Mouse (Mus musculus): ENCODE data around the gene Zfp488.
A peak's percentile ranks its signal among the peaks of the same experiment; 100 is the strongest.

DNA sequence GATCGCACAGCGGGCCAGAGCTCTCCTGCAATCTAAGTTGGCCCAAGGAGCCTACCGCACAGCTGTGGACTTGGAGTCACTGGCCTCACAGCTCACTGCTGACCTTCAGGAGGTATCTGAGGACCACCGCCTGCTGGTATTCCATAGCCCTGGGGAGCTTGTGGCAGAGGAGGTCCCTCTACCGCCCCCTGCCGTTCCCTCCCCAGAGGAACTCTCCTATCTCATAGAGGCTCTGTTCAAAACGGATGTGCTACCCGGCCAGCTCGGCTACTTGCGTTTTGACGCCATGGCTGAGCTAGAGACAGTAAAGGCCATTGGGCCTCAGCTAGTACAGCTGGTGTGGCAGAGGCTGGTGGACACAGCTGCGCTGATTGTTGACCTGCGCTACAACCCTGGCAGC lies 22.5 kb downstream of the Zfp488 start:
- no peak for TF ChIP-seq POU5F1 (IDR thresholded peaks at IDR 0.05; ENCODE audit: borderline replicate concordance, low read length)
- TF ChIP-seq CTCF (conservative IDR thresholded peaks at IDR 0.05; ENCODE audit: low read length): peak; percentile 64

All from E14TG2a.4 (cell line).